Mouse (Mus musculus) olfactory bulb, adult 2 months (tissue): Measurements from ENCODE around the gene Skint8.

Source experiments
- CTCF ChIP-seq: fragments of 200-500 bp; IDR thresholded peaks from 2 replicates; pipeline ENCODE4 v1.5.1; 2012; ENCODE audit warnings: low read depth, mild to moderate bottlenecking, low read length, moderate library complexity; ENCODE audit not compliant: insufficient read depth
- POLR2A ChIP-seq: fragments of 200-500 bp; IDR thresholded peaks from 2 replicates; pipeline ENCODE4 v1.6.1; 2012; ENCODE audit warnings: mild to moderate bottlenecking, low read depth, low read length, moderate library complexity; ENCODE audit not compliant: insufficient read depth

DNA sequence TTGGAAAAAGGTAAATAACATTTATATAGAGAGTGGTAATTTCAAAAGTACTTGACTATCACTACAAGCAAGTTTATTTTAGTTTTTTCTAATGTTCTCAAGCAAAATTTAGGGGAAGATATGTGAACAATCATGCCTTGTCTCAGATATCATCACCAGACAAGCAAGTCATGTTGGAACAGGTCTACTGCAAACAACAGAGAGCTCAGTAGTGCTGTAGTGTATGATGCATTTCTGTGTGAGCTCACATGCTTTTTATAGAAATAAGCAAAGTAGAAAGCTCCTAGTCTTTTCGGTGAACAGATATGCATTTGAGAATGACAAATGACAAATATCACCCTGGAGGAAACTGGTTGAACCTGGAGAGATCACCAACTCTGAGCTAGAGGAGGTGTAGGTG, at the start of gene Skint8:
- TF ChIP-seq CTCF (no peak), POLR2A (no peak)
